Mouse (Mus musculus) adrenal gland, postnatal 25 days (tissue): ENCODE measurements around the gene Timmdc1. TPM values are rescaled to one million over a fixed set of nuclear protein-coding genes. Genes with fewer than 3 reads are reported as not detected.
"Not testable (repeated sequence)": the region's sequence is repeated elsewhere in the genome, so short reads cannot be mapped to it uniquely, and the experiment has no call there.

ENCODE experiments used
- DNase-seq: peaks from one replicate; pipeline ENCODE4 v3.0.0; 2021; ENCODE audit warnings: mixed read lengths
- total RNA-seq: library from RNA; stranded (reverse); gene quantifications from 2 replicates; pipeline ENCODE4 v1.2.3, GENCODE M21; 2021

Timmdc1 gene
- total RNA-seq, 1 experiment from 2014 or later: 44.3 TPM

DNA sequence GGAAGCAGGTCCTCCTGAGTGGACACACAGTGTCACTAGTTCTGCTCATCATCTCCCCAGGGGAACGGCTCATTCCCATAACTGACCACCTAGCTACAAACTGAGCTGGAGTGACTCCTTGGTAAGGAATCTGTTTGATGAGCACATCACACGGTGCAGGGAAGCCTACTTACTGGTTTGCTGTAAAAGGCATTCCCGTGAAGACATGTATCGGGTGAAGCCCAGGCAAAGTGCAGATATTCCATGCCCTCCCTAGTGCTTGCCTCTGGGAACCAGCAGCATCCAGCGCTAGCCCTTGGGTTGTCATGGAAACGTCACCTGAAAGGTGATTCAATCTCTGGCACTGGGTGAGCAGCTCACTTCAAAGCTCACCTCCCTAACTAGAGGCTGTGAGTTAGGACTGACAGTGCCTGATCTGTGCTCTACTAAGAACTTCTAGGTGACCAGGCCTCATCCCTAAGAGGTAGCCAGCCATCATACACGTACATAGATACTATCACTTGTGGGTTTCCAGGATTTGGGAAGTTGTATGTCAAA lies 25.8 kb downstream of the Timmdc1 start:
- DNase-seq: no peak

DNA sequence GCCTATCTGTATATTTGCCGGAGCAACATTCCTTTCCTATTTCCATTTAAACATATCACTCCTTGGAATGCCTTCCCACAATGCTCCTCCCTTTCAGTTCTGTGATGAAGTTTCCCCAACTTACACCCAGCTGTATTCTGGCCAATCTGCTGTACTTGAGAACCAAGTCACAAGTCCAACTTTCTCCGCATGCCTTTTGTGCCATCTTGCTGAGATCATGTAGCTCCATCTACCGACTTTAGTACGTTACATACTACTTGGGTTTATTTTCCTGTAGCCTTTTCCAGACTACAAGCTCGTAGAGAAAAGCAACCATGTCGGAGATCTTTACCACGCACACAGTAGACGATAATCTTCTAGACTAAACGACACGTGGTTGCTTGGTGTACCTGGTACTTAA lies 28.6 kb downstream of the Timmdc1 start:
- DNase-seq: no peak

DNA sequence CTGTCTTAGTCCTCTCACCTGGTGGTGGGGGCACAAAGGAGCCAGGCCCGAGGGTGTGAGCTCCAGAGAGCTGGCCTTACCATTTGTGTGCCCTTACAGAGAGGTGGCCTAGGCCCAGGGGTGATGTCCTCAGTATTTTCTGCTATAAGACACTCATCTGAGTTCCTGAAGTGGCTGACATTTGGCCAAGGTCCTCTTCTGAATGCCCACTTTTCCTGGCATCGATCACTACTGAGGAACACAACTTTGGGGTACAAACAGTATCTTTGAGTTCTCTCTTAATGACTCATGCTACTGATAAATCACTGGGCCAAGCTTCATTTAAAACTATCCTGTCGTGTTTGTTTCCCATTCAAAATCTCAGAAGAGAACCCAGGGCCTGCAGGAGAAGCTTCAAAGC lies 29.9 kb downstream of the Timmdc1 start:
- no peak for DNase-seq

DNA sequence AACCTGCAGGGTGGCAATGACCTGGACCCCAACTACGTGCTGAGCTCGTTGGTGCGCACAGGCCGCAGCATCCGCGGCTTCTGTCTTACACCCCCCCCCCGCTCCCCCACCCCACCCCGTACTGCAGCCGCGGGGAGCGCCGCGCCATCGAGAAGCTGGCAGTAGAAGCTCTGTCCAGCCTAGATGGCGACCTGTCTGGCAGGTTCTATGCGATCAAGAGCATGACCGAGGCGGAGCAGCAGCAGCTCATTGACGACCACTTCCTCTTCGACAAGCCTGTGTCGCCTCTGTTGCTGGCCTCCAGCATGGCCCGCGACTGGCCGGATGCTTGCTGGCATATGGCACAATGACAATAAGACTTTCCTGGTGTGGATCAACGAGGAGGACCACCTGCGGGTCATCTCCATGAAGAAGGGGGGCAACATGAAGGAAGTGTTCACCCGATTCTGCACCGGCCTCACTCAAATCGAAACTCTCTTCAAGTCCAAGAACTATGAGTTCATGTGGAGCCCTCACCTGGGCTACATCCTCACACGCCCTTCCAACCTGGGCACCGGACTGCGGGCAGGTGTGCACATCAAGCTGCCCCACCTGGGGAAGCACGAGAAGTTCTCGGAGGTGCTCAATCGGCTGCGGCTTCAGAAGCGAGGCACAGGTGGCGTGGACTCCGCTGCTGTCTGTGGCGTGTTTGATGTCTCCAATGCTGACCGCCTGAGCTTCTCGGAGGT lies 38.7 kb downstream of the Timmdc1 start:
- no peak for DNase-seq

DNA sequence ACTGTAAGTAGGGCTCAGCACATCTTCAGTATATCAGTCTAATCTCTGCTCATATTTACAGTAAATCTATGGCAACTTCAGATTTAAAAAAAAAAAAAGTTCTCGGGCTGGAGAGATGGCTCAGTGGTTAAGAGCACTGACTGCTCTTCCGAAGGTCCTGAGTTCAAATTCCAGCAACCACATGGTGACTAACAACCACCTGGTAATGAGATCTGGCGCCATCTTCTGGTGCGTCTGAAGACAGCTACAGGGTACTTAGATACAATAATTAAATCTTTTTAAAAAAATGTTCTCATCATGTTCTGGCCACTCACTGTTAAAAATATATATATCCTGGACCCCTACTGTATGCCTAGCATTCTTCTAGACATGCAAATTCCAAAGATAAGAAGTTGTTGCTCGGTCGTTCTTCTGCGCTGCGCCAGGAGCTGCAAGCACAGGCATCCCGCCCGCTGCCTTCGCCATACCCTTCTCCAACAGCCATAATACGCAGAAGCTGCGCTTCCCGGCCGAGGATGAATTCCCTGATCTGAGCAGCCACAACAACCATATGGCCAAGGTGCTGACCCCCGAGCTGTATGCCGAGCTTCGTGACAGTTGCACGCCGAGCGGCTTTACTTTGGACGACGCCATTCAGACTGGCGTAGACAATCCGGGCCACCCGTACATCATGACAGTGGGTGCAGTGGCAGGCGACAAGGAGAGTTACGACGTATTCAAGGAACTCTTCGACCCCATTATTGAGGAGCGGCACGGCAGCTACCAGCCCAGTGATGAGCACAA lies 39.5 kb downstream of the Timmdc1 start:
- peak; percentile 47 for DNase-seq

DNA sequence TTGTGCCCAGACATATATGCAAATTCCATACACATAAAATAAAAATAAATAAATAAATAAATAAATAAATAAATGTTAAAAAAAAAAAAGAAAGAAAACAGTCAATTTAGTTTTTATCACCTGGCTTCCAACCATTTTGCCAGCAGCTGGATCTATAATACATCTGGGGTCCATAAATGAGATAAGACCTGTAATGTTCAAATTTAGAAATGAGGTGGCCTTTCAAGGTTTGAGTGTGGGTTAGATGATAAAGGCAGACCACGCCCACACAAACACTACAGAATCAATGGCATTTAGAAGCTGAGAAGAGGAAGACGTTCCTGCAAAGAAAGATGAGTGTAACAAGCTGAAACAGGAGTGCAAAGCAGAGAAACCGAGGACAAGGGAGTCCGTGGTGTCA lies 41.1 kb downstream of the Timmdc1 start:
- no peak for DNase-seq

DNA sequence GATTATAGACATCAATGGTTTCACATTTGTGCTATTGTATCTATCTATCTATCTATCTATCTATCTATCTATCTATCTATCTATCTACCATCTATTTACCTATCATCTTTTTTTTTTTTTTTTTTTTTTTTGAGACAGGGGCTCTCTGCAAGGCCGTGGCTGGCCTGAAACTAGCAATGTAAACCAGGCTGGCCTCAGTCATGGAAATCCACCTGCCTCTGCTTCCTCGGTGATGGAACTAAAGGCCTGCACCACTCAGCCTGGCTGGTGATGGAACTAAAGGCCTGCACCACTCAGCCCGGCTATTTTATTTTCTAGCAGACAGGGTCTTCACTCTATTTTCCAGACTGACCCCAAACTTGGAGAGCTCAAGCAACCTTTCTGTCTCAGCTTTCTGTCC lies 44.2 kb downstream of the Timmdc1 start:
- DNase-seq: no peak

DNA sequence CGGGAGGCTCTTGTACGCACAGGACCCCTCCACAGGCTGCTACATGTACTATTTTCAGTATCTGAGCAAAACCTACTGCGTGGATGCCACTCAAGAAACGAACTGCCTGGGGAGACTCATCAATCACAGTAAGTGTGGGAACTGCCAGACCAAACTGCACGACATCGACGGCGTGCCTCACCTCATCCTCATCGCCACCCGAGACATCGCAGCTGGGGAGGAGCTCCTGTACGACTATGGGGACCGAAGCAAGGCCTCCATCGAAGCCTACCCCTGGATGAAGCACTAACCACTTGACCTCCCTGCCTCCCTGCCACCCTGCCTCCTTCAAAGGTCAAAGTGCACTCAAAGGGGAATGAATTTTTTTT lies 45.2 kb downstream of the Timmdc1 start:
- DNase-seq: not testable (repeated sequence)

DNA sequence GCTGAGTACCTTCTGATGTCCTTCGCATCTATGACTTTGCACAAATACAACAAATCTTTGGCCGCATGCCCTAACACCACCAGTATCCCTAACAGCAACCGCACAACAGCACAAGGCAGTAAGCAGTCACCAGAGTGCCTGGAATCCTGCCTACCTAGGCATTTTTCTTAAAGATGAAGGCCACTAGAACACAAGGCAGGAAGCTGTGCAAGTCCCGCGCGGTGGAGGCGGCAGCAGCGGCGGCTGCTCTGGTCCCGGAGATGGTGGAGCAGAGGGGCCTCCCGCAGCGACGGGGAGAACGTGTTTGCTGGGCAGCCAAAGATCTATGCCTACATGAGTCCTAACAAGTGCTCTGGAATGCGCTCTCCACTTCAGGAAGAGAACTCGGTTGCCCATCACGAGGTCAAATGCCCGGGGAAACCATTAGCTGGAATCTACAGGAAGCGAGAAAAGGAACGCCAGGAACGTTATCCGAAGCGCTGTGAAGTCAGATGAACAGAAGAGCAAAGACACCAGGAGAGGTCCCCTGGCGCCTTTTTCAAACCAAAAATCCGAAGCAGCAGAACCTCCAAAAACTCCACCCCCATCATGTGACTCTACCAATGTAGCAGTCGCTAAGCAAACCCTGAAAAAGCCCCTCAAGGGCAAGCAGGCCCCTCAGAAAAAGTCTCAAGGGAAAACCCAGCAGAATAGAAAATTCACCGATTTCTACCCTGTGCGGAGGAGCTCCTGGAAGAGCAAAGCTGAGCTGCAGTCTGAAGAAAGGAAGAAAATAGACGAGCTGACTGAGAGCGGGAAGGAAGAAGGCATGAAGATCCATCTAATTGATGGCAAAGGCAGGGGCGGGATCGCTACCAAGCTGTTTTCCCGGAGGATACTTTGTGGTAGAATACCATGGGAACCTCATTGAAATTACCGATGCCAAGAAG lies 45.9 kb downstream of the Timmdc1 start:
- peak; percentile 48 for DNase-seq

DNA sequence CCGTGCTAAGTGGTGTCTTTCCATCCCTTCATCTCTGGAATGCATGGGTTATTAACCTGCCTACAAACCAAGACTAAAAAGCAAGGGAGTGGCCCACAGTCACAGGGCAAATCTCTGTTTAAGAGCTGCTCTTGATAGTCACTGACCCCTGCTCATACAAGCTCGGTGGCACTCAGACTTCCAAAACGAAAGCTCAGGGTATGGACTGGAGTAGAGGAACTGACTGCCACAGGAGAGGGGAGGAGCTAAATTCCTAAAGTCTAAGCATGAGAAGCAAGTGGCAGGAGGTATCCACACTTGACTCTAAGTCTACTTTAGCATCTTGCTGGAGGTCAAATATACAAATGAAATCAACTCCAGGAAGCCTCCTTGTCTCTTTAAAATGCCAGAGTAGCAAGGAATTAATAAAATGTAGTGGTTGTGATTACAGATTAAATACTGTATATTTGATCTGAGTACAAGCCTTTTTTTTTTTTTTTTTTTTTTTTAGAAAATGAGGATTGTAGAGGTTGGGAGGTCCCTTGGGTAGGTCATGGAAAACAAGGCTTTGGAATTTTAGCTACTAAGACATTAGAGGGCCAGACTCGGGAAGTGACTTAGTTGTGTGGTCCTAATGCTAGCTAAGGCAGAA lies 46.7 kb downstream of the Timmdc1 start:
- DNase-seq: no peak

DNA sequence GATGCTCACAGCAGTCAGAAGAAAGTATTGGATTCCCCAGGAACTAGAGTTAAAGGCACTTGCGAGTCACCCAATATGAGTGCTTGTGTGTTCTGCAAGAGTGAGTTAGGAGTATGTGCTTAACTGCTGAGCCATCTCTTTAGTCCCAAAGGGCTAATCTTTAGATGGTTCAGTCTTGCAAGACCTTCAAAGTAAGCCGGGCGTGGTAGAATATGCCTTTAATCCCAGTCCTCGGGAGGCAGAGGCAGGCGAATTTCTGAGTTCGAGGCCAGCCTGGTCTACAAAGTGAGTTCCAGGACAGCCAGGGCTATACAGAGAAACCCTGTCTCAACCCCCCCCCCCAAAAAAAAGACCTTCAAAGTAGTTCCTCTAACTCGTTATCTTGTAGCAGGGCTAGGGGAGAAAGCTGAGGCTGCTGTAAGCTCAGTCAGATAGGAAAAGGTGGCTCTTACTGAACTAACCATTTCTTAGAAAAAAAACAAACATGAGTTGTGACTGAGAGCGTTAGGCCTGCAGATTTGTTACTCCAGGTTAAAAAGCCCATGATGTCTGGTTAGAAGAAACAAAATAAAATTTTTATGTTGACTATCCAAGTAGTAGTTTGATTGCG lies 47.7 kb downstream of the Timmdc1 start:
- DNase-seq: no peak

DNA sequence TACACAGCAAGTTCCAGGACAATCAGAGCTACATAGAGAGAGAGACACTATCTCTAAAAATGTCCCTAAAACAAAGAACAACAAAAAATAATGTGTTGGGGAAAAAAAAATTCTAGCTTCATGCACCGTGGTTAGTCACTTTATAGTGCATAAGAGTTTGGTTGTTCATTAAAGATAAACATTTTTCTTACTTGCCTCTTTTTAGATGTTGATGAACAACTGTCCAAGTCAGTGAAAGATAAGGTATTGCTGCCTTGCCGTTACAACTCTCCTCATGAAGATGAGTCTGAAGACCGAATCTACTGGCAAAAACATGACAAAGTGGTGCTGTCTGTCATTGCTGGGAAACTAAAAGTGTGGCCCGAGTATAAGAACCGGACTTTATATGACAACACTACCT lies 48.8 kb downstream of the Timmdc1 start:
- DNase-seq: no peak

DNA sequence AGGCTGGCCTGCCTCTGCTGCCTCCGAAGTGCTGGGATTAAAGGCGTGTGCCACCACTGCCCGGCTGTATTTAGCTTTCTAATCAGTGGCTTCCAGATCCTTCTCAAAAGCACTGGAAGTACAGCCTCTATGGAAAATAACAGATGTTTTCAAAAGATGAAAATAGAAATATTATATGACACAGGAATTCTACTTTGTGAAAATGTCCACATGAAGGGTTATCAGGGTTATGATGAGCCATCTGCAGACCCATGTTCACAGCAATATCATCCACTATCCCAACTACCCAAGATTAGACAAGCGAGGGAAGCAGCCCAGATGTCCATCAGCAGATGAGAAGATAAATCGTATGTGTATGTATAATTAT lies 50.0 kb downstream of the Timmdc1 start:
- DNase-seq: no peak

DNA sequence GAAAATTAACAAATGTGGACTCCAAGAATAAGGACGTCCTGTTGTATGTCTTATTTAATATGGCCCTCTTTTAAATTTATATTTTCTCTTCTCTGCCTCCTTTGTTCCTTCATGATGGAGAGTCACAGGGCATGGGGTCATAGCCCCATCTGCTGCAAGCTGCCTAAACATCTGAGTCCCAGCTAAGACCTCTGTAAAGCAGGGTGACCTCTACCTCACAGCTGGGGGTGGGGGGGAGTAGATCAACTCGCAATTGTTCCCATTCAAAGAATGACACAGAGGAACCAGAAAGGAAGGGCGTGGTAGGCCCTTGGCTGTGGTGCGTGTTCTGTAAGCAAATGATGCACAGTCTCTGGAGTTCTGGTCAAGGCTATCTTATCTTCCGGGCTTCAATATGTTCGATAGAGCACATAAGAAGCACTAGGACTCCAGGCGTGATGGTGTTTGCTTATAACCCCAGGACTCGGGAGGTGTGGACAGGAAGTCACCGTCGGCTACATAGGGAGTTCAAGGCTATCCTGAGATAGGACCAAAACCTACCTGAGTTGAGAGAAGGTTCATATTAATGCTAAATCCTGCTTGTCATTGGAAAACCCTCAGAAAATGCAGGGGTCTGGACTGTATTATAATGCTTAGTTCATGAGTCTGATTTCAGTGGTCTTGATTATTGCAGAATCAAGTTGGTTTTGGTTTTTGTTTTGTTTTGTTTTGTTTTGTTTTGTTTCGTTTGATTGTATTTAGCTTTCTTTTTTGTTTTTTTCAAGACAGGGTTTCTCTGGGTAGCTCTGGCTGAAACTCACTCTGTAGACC lies 50.6 kb downstream of the Timmdc1 start:
- DNase-seq: no peak

DNA sequence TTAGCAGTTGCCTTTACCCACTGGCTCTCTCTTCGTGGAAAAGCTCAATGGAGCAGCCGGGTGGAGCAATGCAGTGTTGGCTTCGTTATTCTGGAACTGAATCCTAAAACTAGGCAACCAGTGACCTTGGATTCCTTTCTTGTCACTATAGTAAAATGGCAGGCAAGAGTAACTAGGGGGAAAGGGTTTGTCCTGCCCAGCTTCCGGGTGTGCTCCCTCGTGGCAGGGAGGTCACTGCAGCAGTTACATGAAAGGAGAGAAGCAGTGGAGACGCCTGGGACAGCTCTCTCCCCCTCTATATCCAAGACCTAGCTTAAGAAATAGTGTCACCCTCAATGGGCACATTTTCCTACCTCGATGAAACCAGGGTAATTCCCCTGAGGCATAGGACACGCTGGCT lies 53.0 kb downstream of the Timmdc1 start:
- no peak for DNase-seq

DNA sequence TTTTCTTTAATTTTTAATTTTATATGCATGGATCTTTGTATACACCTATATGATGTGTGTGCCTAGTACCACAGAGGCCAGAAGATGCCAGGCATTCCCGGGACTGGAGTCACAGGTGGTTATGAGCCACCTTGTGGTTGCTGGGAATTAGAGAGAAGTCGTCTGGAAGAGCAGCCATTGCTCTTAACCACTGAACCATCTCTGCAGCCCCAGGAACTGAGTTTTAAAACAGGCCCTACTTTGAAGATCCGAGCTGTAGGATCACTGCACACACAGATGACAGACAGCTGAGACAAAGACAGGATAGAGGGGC lies 53.8 kb downstream of the Timmdc1 start:
- DNase-seq: no peak

DNA sequence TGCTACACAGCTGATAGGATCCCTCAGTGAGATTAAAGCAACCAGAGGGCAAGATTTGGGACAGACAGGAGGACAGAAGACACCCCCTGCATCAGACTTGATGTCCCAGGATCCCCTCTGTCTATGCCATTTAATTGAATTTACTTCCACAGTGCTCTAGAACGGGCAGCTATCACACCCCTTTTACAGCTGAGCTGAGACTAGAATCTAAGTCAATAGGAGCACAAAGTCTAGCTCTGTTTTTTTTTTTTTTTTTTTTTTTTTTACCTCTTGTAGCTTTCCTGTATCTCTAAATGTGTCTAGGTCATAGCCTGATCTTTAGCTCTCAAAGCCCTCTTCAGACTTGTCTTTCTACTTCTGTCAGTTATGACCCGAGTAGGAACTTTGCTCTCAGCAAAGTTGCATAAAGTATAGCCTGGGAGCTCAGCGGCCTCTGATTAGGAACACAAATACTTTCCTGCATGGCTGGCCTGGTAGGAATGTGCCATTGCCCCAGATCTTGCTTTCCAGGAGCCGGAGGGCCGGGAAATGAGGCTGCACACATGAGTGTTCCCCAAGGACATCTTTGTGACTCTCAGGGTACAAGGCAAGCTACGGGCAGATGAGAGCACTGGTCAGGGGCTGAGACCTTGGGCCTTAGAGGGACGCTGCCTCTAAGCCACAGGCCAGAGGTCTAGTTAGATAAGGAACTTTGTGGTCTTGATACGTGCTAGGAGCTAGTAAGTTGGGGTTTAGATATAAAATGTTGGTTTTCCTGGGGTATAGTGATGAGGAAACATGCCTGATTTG lies 54.4 kb downstream of the Timmdc1 start:
- DNase-seq: peak; percentile 34

DNA sequence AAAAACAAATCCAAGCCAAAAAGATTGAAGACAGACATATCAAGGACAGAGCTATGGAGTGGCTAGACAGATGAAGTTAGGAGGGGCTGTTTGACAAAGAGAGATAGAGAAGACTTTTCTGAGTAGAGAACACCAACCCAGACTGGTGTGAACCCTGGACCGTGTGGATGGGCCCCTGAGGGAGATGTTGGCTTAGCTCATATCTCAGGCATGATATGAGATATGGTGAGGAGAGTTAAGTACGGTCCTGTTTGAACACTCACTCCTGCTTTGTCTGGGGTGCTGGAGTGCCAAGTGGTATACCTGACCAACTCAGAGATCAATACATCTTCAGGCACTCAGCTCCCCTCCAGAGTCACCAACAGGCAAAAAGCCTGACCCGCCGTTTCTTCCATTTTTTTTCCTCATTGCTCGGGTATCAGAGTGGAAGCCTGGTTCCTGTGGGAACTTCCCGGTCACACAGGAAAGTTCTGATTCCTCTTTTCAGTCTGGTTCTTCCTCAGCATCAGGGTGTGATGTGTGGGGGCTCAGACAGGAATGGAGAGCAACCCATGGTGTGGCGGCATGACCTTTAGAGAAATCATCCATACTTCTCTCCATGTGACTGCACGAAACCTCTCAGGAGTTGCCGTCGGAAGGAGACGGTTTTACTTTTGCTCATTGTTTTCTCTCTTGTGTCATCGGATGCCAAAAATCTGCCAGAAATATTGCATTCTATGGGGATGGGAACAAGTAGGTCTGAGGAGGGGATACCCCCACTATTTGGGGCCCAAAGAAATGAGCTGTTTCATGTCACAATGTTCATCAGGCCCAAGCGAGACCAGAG lies 55.2 kb downstream of the Timmdc1 start:
- DNase-seq: no peak

DNA sequence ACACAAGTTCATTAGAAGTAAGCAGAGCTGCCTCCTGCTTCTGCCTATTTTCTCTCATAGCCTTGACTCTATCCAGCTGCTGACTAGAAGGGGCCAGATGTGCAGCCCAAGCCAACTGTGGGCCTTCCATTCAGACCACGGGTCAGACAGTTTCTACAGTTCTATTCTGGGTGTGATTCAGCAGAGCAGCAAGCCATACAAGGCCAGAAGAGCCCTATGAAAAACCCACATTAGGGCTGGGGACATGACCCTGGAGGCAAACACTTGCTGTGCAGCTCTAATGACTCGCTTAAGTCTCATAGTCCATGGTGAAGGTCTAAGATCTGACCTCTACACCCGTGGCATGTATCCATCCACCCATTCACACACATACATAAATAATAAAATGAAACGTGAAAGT lies 56.4 kb downstream of the Timmdc1 start:
- no peak for DNase-seq
